Mouse (Mus musculus) kidney, adult 2 months (tissue): ENCODE measurements around the gene B430306N03Rik. TPM values are rescaled to one million over a fixed set of nuclear protein-coding genes. Genes with fewer than 3 reads are reported as not detected.
"Not testable (repeated sequence)": the region's sequence is repeated elsewhere in the genome, so short reads cannot be mapped to it uniquely, and the experiment has no call there.

Experiments used
- DNase-seq: peaks from one replicate; pipeline ENCODE4 v3.0.0; 2021
- H3K27ac ChIP-seq: fragments of 200-500 bp; 2 replicates; pipeline ENCODE4 v1.5.1; 2012; ENCODE audit warnings: low read depth, low read length, control low read depth, inconsistent platforms; ENCODE audit not compliant: insufficient read depth
- H3K27me3 ChIP-seq: fragments of 200-500 bp; replicated peaks from 2 replicates; pipeline ENCODE4 v1.6.1; 2012; ENCODE audit warnings: mild to moderate bottlenecking, moderate library complexity, low read length, inconsistent platforms; ENCODE audit not compliant: control insufficient read depth, insufficient read depth
- H3K36me3 ChIP-seq: fragments of 200-500 bp; 2 replicates; pipeline ENCODE4 v1.6.1; 2012; ENCODE audit warnings: mild to moderate bottlenecking, moderate library complexity, low read length, inconsistent platforms; ENCODE audit not compliant: control insufficient read depth, insufficient read depth
- H3K4me1 ChIP-seq: fragments of 200-500 bp; 2 replicates; pipeline ENCODE4 v1.6.1; 2011; ENCODE audit warnings: low read length; ENCODE audit not compliant: control insufficient read depth, insufficient read depth
- H3K4me3 ChIP-seq: fragments of 200-500 bp; 2 replicates; pipeline ENCODE4 v1.5.1; 2011; ENCODE audit warnings: mild to moderate bottlenecking, low read depth, low read length, control low read depth; ENCODE audit not compliant: insufficient read depth
- CTCF ChIP-seq: fragments of 200-500 bp; conservative IDR thresholded peaks from 2 replicates; pipeline ENCODE4 v1.5.1; 2011; ENCODE audit warnings: low read depth, mild to moderate bottlenecking, control low read depth, low read length, moderate library complexity, mixed read lengths; ENCODE audit not compliant: insufficient read depth, insufficient read length
- POLR2A ChIP-seq: fragments of 200-500 bp; IDR thresholded peaks from one replicate; pipeline ENCODE4 v1.6.1; 2011; ENCODE audit warnings: low read depth, low read length, control low read depth
- WGBS: fragments of 180-500 bp; shearing (Covaris S2); methylation state at CpG from one replicate; pipeline ENCODE4 v1.1.7; 2018; 5-methylcytosine and 5-hydroxymethylcytosine counted together
- polyA plus RNA-seq: library from polyadenylated mRNA; depleted of rRNA; stranded (reverse); fragments of >200 nt; gene quantifications from 2 replicates; pipeline ENCODE4 v1.2.3, GENCODE M21; 2012

B430306N03Rik gene
- polyA plus RNA-seq, 1 experiment, result 0.45 TPM

- Histone ChIP-seq H3K27ac (no peak overlapping the region), H3K4me1 (no peaks in the 10 kb centered on the region), H3K27me3 (no peaks in the 10 kb centered on the region), H3K36me3 (no peaks in the 10 kb centered on the region), H3K4me3 (no peak overlapping the region)
- no peak for DNase-seq
- WGBS, result 66% methylated on average over 4 of the region's 4 CpGs
- no peak for TF ChIP-seq POLR2A
- no peak for TF ChIP-seq CTCF
Measured at GRCm38 (mm10) chr17:48346834-48347233, 30.9 kb downstream of the B430306N03Rik start.

DNA sequence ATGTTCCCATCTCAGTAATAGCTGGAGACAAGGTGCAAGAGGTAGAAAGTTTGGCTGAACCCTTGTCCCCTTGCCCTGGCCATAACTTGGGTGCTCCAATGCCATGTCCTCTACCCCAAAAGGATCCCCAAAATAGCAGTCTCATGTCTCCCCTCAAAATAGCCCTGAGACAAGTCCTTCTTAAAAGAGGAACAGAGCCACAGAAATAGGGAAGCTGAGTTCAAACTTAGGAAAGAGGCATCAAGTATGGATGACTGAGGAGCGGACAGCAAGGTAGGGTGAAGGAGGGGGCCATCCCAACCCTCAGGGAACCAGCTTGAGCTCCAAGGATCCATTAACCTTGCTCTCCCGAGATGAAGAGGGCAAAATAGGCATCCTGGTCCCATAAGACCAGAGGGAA lies 31.3 kb downstream of the B430306N03Rik start:
- no peak overlapping the region for H3K27ac ChIP-seq
- no peak for DNase-seq
- H3K27me3 ChIP-seq, result no peaks in the 10 kb centered on the region
- H3K4me1 ChIP-seq, result no peaks in the 10 kb centered on the region
- H3K4me3 ChIP-seq, result no peak overlapping the region
- TF ChIP-seq CTCF (no peak), POLR2A (no peak)
- no peaks in the 10 kb centered on the region for H3K36me3 ChIP-seq
- 77% methylated on average over 2 of the region's 2 CpGs for WGBS

- H3K27me3 ChIP-seq, result no peaks in the 10 kb centered on the region
- WGBS, result 79% methylated on average over 5 of the region's 5 CpGs
- TF ChIP-seq POLR2A (no peak), CTCF (no peak)
- no peaks in the 10 kb centered on the region for H3K4me1 ChIP-seq
- no peaks in the 10 kb centered on the region for H3K36me3 ChIP-seq
- H3K4me3 ChIP-seq, result no peak overlapping the region
- no peak for DNase-seq
- no peak overlapping the region for H3K27ac ChIP-seq
Measured at GRCm38 (mm10) chr17:48350681-48351193, 34.8 kb downstream of the B430306N03Rik start.

GRCm38 (mm10) chr17:48352976-48353375 lies 37.0 kb downstream of the B430306N03Rik start:
- DNase-seq, H3K4me1 ChIP-seq, H3K27ac ChIP-seq, H3K27me3 ChIP-seq, H3K4me3 ChIP-seq, H3K36me3 ChIP-seq: not testable (repeated sequence)
- 83% methylated on average over 7 of the region's 7 CpGs for WGBS

- DNase-seq, result no peak
- TF ChIP-seq CTCF, result no peak
- TF ChIP-seq POLR2A, result no peak
- Histone ChIP-seq H3K4me3 (no peak overlapping the region), H3K4me1 (no peaks in the 10 kb centered on the region), H3K36me3 (no peaks in the 10 kb centered on the region), H3K27me3 (no peaks in the 10 kb centered on the region), H3K27ac (no peak overlapping the region)
- WGBS, result 91% methylated on average over 3 of the region's 3 CpGs
Measured at GRCm38 (mm10) chr17:48355822-48356221, 39.9 kb downstream of the B430306N03Rik start.

DNA sequence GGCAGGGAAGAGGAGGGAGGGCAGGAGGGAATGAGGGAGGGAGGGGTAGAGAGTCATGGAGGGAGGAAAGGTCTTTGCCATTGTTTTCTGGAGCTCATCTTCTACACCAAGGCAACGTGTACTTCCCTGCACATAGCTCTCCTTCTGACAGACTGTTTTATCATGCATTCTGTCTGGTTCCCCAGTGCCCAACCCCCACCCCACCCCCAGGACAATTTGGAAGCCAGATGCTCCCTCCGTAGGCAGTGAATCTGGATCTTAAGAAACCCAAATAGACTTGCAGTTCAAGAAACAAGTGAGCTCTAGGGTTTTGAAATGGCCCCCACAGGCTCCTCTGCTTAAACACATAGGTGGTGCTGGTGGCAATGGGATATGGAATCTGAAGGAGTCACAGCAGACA lies 42.0 kb downstream of the B430306N03Rik start:
- DNase-seq, result no peak
- Histone ChIP-seq H3K4me1 (no peaks in the 10 kb centered on the region), H3K27me3 (no peaks in the 10 kb centered on the region), H3K27ac (no peak overlapping the region), H3K36me3 (no peaks in the 10 kb centered on the region), H3K4me3 (no peak overlapping the region)
- WGBS, result 62% methylated on average over 2 of the region's 2 CpGs
- TF ChIP-seq CTCF, result no peak
- no peak for TF ChIP-seq POLR2A

DNA sequence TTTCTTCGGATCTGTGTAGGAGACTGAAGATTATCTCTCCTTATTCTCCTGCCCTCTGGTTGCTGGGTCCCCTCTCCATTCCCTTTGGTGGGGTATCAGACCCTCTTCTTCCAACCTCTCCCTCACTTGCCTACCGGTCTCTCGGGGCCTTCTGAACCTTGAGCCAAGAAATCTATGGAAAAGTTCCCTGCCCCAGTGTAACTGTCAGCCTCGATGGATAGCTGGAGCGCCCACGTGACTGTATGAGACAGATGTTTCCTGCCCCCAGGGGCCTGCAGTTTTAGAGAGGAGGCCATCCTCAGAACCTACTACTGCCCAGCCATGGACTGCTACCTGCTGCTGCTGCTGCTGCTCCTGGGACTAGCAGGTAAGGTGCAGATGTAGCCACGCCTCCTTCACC lies 43.7 kb downstream of the B430306N03Rik start, which contains the start of gene Treml1:
TSS of gene Treml1 (plus strand) at position 301 of the 400 bp plus-strand sequence.
- TF ChIP-seq CTCF (no peak), POLR2A (no peak)
- Histone ChIP-seq H3K36me3 (no peaks in the 10 kb centered on the region), H3K4me1 (no peaks in the 10 kb centered on the region), H3K27me3 (no peaks in the 10 kb centered on the region), H3K27ac (no peak within 1 kb of the TSS), H3K4me3 (no peak within 1 kb of the TSS)
- DNase-seq, result no peak
- WGBS, result 68% methylated on average over 7 of the region's 7 CpGs

- no peak for DNase-seq
- WGBS, result 72% methylated on average over 4 of the region's 4 CpGs
- TF ChIP-seq CTCF, result no peak
- TF ChIP-seq POLR2A, result no peak
- no peak overlapping the region for H3K27ac ChIP-seq
- no peaks in the 10 kb centered on the region for H3K27me3 ChIP-seq
- no peaks in the 10 kb centered on the region for H3K36me3 ChIP-seq
- H3K4me3 ChIP-seq, result no peak overlapping the region
- no peaks in the 10 kb centered on the region for H3K4me1 ChIP-seq
Measured at GRCm38 (mm10) chr17:48360462-48360861, 44.5 kb downstream of the B430306N03Rik start.
